Mouse (Mus musculus): ENCODE data around the gene Ppp4c. TPM values are rescaled to one million over a fixed set of nuclear protein-coding genes. Genes with fewer than 3 reads are reported as not detected.

Gene Ppp4c
- total RNA-seq, 1 experiment = 291 TPM

GRCm38 (mm10) chr7:126766201-126766600 is 26.1 kb downstream of the Ppp4c start, which contains the start of gene Gdpd3:
TSS of gene Gdpd3 (plus strand) at chr7:126766334.
- Histone ChIP-seq H3K4me3 (ENCODE audit: insufficient read depth in 1 of 2, low read depth in 1 of 2, low read length in 2 of 2, poor library complexity in 1 of 2, severe bottlenecking in 1 of 2) (peak within 1 kb of the TSS in 1 of 2 experiments; percentile 1; a peak in 1 of 4 replicates), H3K4me1 (ENCODE audit: control insufficient read depth in 2 of 2, insufficient read depth in 2 of 2, low read length in 2 of 2, poor library complexity in 1 of 2) (peaks cover 4 to 18% of the 10 kb centered on the region in 2 experiments; a peak in 2 of 4 replicates), H3K27ac (ENCODE audit: insufficient read depth, low read depth, low read length, poor library complexity, severe bottlenecking) (no peak within 1 kb of the TSS), H3K9ac (ENCODE audit: insufficient read depth, low read depth, low read length, poor library complexity, severe bottlenecking) (no peak within 1 kb of the TSS), H3K36me3 (ENCODE audit: control insufficient read depth, insufficient read depth, low read length, poor library complexity, severe bottlenecking) (peaks cover 30% of the 10 kb centered on the region), H3K9me3 (ENCODE audit: control insufficient read depth, insufficient read depth, low read depth, low read length) (no peaks in the 10 kb centered on the region)
- in situ Hi-C loops (cut with MboI; ENCODE audit: low sequenced_read_pairs in 2 of 2, unreplicated experiment in 2 of 2) = no loop called here
- no peak for TF ChIP-seq ZNF384 (IDR thresholded peaks at IDR 0.05; ENCODE audit: low read depth, low read length)
- no peak for TF ChIP-seq ZC3H11A (IDR thresholded peaks at IDR 0.05; ENCODE audit: borderline replicate concordance, low read depth, low read length)
- no peak for TF ChIP-seq CHD2 (IDR thresholded peaks at IDR 0.05; ENCODE audit: low read depth, low read length)
- no peak for TF ChIP-seq HCFC1 (IDR thresholded peaks at IDR 0.05; ENCODE audit: borderline replicate concordance, insufficient read depth, low read length)
- TF ChIP-seq MAFK (IDR thresholded peaks at IDR 0.05; ENCODE audit: insufficient read depth, low read depth, low read length) = no peak
- no peak for DNase-seq (ENCODE audit: low read depth, low spot score)

GRCm38 (mm10) chr7:126765540-126765939 is 26.8 kb downstream of the Ppp4c start:
- H3K4me1 ChIP-seq (ENCODE audit: control insufficient read depth in 2 of 2, insufficient read depth in 2 of 2, low read length in 2 of 2, poor library complexity in 1 of 2) = peaks cover 4 to 22% of the 10 kb centered on the region in 2 experiments; a peak in 2 of 4 replicates
- no peak overlapping the region for H3K9ac ChIP-seq (ENCODE audit: insufficient read depth, low read depth, low read length, poor library complexity, severe bottlenecking)
- no peak overlapping the region for H3K4me3 ChIP-seq (ENCODE audit: insufficient read depth in 1 of 2, low read depth in 1 of 2, low read length in 2 of 2, poor library complexity in 1 of 2, severe bottlenecking in 1 of 2)
- H3K36me3 ChIP-seq (ENCODE audit: control insufficient read depth, insufficient read depth, low read length, poor library complexity, severe bottlenecking) = peaks cover 30% of the 10 kb centered on the region
- DNase-seq (ENCODE audit: low read depth, low spot score) = no peak
- no peaks in the 10 kb centered on the region for H3K9me3 ChIP-seq (ENCODE audit: control insufficient read depth, insufficient read depth, low read depth, low read length)
- no peak for TF ChIP-seq MAFK (IDR thresholded peaks at IDR 0.05; ENCODE audit: insufficient read depth, low read depth, low read length)
- no peak for TF ChIP-seq CHD2 (IDR thresholded peaks at IDR 0.05; ENCODE audit: low read depth, low read length)
- no peak for TF ChIP-seq ZNF384 (IDR thresholded peaks at IDR 0.05; ENCODE audit: low read depth, low read length)
- no peak for TF ChIP-seq HCFC1 (IDR thresholded peaks at IDR 0.05; ENCODE audit: borderline replicate concordance, insufficient read depth, low read length)
- TF ChIP-seq ZC3H11A (IDR thresholded peaks at IDR 0.05; ENCODE audit: borderline replicate concordance, low read depth, low read length) = no peak
- no peak overlapping the region for H3K27ac ChIP-seq (ENCODE audit: insufficient read depth, low read depth, low read length, poor library complexity, severe bottlenecking)
- in situ Hi-C loops (cut with MboI; ENCODE audit: low sequenced_read_pairs in 2 of 2, unreplicated experiment in 2 of 2) = no loop called here

GRCm38 (mm10) chr7:126762471-126763008 is 29.8 kb downstream of the Ppp4c start:
- DNase-seq (ENCODE audit: low read depth, low spot score) = no peak
- no peak for TF ChIP-seq ZC3H11A (IDR thresholded peaks at IDR 0.05; ENCODE audit: borderline replicate concordance, low read depth, low read length)
- no peak for TF ChIP-seq MAFK (IDR thresholded peaks at IDR 0.05; ENCODE audit: insufficient read depth, low read depth, low read length)
- TF ChIP-seq CHD2 (IDR thresholded peaks at IDR 0.05; ENCODE audit: low read depth, low read length) = no peak
- no peak for TF ChIP-seq HCFC1 (IDR thresholded peaks at IDR 0.05; ENCODE audit: borderline replicate concordance, insufficient read depth, low read length)
- TF ChIP-seq ZNF384 (IDR thresholded peaks at IDR 0.05; ENCODE audit: low read depth, low read length) = no peak
- Histone ChIP-seq H3K9me3 (ENCODE audit: control insufficient read depth, insufficient read depth, low read depth, low read length) (no peaks in the 10 kb centered on the region), H3K4me1 (ENCODE audit: control insufficient read depth in 2 of 2, insufficient read depth in 2 of 2, low read length in 2 of 2, poor library complexity in 1 of 2) (peaks cover 5 to 22% of the 10 kb centered on the region in 2 experiments; a peak in 2 of 4 replicates), H3K27ac (ENCODE audit: insufficient read depth, low read depth, low read length, poor library complexity, severe bottlenecking) (no peak overlapping the region), H3K36me3 (ENCODE audit: control insufficient read depth, insufficient read depth, low read length, poor library complexity, severe bottlenecking) (peaks cover 28% of the 10 kb centered on the region), H3K4me3 (ENCODE audit: insufficient read depth in 1 of 2, low read depth in 1 of 2, low read length in 2 of 2, poor library complexity in 1 of 2, severe bottlenecking in 1 of 2) (no peak overlapping the region), H3K9ac (ENCODE audit: insufficient read depth, low read depth, low read length, poor library complexity, severe bottlenecking) (no peak overlapping the region)
- in situ Hi-C loops (cut with MboI; ENCODE audit: low sequenced_read_pairs in 2 of 2, unreplicated experiment in 2 of 2) = no loop called here

GRCm38 (mm10) chr7:126761529-126762067 is 30.7 kb downstream of the Ppp4c start:
- no peaks in the 10 kb centered on the region for H3K9me3 ChIP-seq (ENCODE audit: control insufficient read depth, insufficient read depth, low read depth, low read length)
- TF ChIP-seq CHD2 (IDR thresholded peaks at IDR 0.05; ENCODE audit: low read depth, low read length) (no peak), ZC3H11A (IDR thresholded peaks at IDR 0.05; ENCODE audit: borderline replicate concordance, low read depth, low read length) (no peak), ZNF384 (IDR thresholded peaks at IDR 0.05; ENCODE audit: low read depth, low read length) (no peak), HCFC1 (IDR thresholded peaks at IDR 0.05; ENCODE audit: borderline replicate concordance, insufficient read depth, low read length) (no peak), MAFK (IDR thresholded peaks at IDR 0.05; ENCODE audit: insufficient read depth, low read depth, low read length) (no peak)
- peaks cover 5 to 22% of the 10 kb centered on the region in 2 experiments; a peak in 2 of 4 replicates for H3K4me1 ChIP-seq (ENCODE audit: control insufficient read depth in 2 of 2, insufficient read depth in 2 of 2, low read length in 2 of 2, poor library complexity in 1 of 2)
- peaks cover 24% of the 10 kb centered on the region for H3K36me3 ChIP-seq (ENCODE audit: control insufficient read depth, insufficient read depth, low read length, poor library complexity, severe bottlenecking)
- no peak overlapping the region for H3K4me3 ChIP-seq (ENCODE audit: insufficient read depth in 1 of 2, low read depth in 1 of 2, low read length in 2 of 2, poor library complexity in 1 of 2, severe bottlenecking in 1 of 2)
- H3K9ac ChIP-seq (ENCODE audit: insufficient read depth, low read depth, low read length, poor library complexity, severe bottlenecking) = no peak overlapping the region
- in situ Hi-C loops (cut with MboI; ENCODE audit: low sequenced_read_pairs in 2 of 2, unreplicated experiment in 2 of 2) = no loop called here
- DNase-seq (ENCODE audit: low read depth, low spot score) = no peak
- H3K27ac ChIP-seq (ENCODE audit: insufficient read depth, low read depth, low read length, poor library complexity, severe bottlenecking) = peak overlapping the region; percentile 54; the same call in 1 of the 2 replicates
